Mouse (Mus musculus) forebrain, embryonic 12.5 days (tissue): ENCODE data around the gene Ube2o. TPM values are rescaled to one million over a fixed set of nuclear protein-coding genes. Genes with fewer than 3 reads are reported as not detected.
A peak's percentile ranks its signal among the peaks of the same experiment; 100 is the strongest.

Experiments
- ATAC-seq: fragments of 200-750 bp; cut with Nextera tagmentation; 2 replicates; pipeline ENCODE4 v1.8.0; 2017; ENCODE audit warnings: moderate TSS enrichment; ENCODE audit not compliant: low FRiP score
- H3K27ac ChIP-seq: fragments of 300-500 bp; sonication (generic); 2 replicates; pipeline ENCODE4 v1.5.1; 2016; ENCODE audit warnings: mild to moderate bottlenecking
- H3K27me3 ChIP-seq: fragments of 300-500 bp; sonication (generic); 2 replicates; pipeline ENCODE4 v1.6.1; 2016; ENCODE audit warnings: mild to moderate bottlenecking
- H3K36me3 ChIP-seq: fragments of 300-500 bp; sonication (generic); replicated peaks from 2 replicates; pipeline ENCODE4 v1.6.1; 2016; ENCODE audit warnings: mild to moderate bottlenecking
- H3K4me1 ChIP-seq: fragments of 300-500 bp; sonication (generic); 2 replicates; pipeline ENCODE4 v1.6.1; 2016
- H3K4me2 ChIP-seq: fragments of 300-500 bp; sonication (generic); 2 replicates; pipeline ENCODE4 v1.6.1; 2016; ENCODE audit warnings: mild to moderate bottlenecking, moderate library complexity
- H3K4me3 ChIP-seq: fragments of 300-500 bp; sonication (generic); replicated peaks from 2 replicates; pipeline ENCODE4 v1.5.1; 2016; ENCODE audit warnings: mild to moderate bottlenecking
- H3K9ac ChIP-seq: fragments of 300-500 bp; sonication (generic); 2 replicates; pipeline ENCODE4 v1.6.1; 2016; ENCODE audit warnings: mild to moderate bottlenecking
- H3K9me3 ChIP-seq: fragments of 300-500 bp; sonication (generic); 2 replicates; pipeline ENCODE4 v1.6.1; 2016
- WGBS: fragments of 180-500 bp; shearing (Covaris S2); methylation state at CpG from one replicate; pipeline ENCODE4 v1.1.7; 2016; 5-methylcytosine and 5-hydroxymethylcytosine counted together
- polyA plus RNA-seq: library from polyadenylated mRNA; unstranded; fragments of >200 nt; fragmentation: Nextera tagmentation; extraction: Ambion mirVana; gene quantifications from 2 replicates; pipeline ENCODE4 v1.2.1, GENCODE M21; 2016

Gene Ube2o
- polyA plus RNA-seq = 12.5 and 17.3 TPM in 2 replicates

DNA sequence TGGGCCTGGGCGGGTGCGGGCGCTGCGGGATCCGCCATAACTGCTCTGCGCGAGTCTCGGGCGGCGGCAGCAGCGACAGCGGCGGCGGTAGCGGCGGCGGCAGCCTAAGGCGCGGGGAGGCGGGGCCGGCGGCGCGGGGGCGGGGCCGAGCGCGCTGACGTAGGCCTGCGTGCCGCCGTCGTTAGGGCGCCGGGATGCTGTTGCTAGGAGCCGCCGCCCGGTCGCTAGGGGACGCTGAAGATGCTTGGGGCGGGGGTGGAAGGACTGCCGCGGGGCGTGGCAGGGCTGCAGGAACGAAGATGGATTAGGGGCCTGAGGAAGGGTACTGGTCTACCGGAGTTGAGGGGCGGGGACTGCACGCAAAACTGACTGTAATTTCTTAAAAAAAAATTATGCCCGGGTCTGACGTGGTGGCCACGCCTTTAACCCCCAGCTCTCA is at the start of gene Ube2o:
Gene Ube2o (minus strand): TSS at position 72 of the 439 bp plus-strand sequence.
- H3K4me1 ChIP-seq = peaks cover 33% of the 10 kb centered on the region
- H3K9ac ChIP-seq = peak within 1 kb of the TSS; percentile 93
- H3K4me2 ChIP-seq = peak within 1 kb of the TSS; percentile 82
- H3K9me3 ChIP-seq = no peaks in the 10 kb centered on the region
- no peaks in the 10 kb centered on the region for H3K36me3 ChIP-seq
- peak; percentile 91 for ATAC-seq
- WGBS = under 1% methylated on average over 48 of the region's 51 CpGs
- H3K27me3 ChIP-seq = 0 out of 2 replicates have a peak, but pooled peaks cover 4% of the 10 kb centered on the region
- H3K27ac ChIP-seq = peak within 1 kb of the TSS; percentile 91
- peak within 1 kb of the TSS; percentile 95 for H3K4me3 ChIP-seq

DNA sequence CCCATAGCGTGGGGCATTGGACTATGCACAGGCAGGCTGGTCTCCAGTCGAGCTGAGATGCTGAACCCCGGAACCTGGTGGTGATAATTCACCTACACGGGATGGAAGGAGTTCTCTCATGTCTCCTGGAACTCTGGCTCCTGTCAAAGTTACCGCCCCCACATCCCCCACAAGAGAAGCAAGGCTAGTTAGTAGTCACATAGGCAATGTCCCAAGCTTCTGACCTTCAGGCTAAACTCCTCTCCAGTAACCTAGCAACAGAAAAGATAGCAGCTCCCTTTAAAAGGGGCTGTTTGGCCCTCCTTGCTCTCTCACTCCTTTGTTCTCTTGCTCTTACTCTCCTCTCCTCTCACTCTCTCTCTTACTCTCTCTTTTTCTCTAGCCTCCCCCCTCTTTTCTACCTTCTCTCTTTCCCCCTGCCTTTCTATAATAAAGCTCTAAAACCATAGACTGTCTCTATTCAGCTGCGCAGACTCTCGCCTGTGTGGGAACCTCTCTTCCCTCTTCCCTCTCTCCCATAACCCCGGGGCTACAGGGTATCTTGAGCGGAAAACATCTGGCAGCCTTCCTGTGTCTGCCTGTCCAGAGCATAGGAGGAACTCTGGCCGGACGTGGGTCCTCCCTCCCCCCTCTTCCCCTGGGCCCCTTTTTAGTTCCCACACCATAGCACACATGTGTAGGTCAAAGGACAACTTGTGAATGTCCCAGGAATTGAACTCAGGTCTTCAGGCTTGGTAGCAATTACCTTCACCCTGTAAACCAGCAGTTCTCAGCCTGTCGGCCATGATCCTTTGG is 49.1 kb upstream of the Ube2o start:
- H3K9ac ChIP-seq = no peak overlapping the region
- no peak for ATAC-seq
- H3K9me3 ChIP-seq = no peaks in the 10 kb centered on the region
- H3K27ac ChIP-seq = no peak overlapping the region
- H3K36me3 ChIP-seq = no peaks in the 10 kb centered on the region
- 67% methylated on average over 12 of the region's 12 CpGs for WGBS
- peaks cover 2% of the 10 kb centered on the region; the same call in 1 of the 2 replicates for H3K4me1 ChIP-seq
- no peak overlapping the region for H3K4me3 ChIP-seq
- H3K4me2 ChIP-seq = no peak overlapping the region
- peaks cover 3% of the 10 kb centered on the region; the same call in 1 of the 2 replicates for H3K27me3 ChIP-seq

GRCm38 (mm10) chr11:116629472-116629871 is 48.2 kb upstream of the Ube2o start:
- Histone ChIP-seq H3K36me3 (no peaks in the 10 kb centered on the region), H3K9ac (no peak overlapping the region), H3K4me2 (no peak overlapping the region), H3K4me3 (no peak overlapping the region), H3K4me1 (peaks cover 6% of the 10 kb centered on the region), H3K27ac (no peak overlapping the region), H3K9me3 (no peaks in the 10 kb centered on the region), H3K27me3 (peaks cover 11% of the 10 kb centered on the region)
- 86% methylated on average over 6 of the region's 6 CpGs for WGBS
- no peak for ATAC-seq

- Histone ChIP-seq H3K9ac (no peak overlapping the region), H3K4me1 (peaks cover 13% of the 10 kb centered on the region), H3K27me3 (peaks cover 19% of the 10 kb centered on the region), H3K4me3 (no peak overlapping the region), H3K27ac (no peak overlapping the region), H3K9me3 (no peaks in the 10 kb centered on the region), H3K36me3 (no peaks in the 10 kb centered on the region), H3K4me2 (no peak overlapping the region)
- WGBS = 63% methylated on average over 9 of the region's 9 CpGs
- ATAC-seq = peak; percentile 61
Measured at GRCm38 (mm10) chr11:116628712-116629111, 47.5 kb upstream of the Ube2o start.

DNA sequence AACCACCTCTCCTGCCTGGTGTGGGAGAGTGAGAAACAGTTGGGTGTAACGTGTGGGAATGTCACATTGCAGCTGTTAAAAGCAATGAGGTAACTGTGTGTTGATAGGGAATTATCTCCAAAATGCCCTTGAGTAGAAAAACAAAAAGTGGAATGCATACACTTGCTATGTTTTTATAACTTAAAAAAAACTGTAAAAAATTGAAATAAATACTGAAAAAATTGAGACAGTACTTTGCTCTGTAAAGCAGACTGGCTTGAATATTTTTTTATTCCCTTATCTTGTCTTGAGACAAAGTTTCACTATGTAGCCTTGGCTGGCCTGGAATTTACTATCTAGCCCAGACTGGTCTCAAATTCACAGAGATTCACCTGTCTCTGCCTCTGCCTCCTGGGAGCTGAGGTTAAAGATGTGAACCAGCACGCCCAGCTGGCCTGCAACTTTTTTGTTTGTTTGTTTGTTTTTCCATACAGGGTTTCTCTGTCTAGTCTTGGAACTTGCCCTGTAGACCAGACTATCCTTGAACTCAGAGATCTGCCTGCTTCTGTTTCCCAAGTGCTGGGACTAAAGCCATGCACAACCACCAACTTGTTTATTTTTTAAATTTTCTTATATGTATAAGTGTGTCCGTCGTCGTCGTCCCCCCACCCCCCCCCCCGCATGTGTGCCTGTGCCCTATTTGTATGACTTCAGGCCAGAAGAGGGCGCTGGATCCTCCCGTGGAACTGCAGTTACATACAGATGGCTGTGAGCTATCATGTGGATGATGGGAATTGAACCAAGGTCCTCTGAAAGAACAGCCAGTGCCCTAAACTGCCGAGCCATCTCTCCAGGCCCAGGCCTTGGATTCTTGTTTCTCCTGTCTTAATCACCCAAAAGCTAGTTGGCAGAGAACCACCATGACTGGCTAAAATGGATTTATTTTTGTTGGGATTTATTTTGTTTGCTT is 46.1 kb upstream of the Ube2o start:
- peaks cover 33% of the 10 kb centered on the region for H3K27me3 ChIP-seq
- H3K4me2 ChIP-seq = no peak overlapping the region
- H3K9me3 ChIP-seq = no peaks in the 10 kb centered on the region
- 41% methylated on average over 10 of the region's 10 CpGs for WGBS
- H3K9ac ChIP-seq = no peak overlapping the region
- no peak for ATAC-seq
- H3K27ac ChIP-seq = no peak overlapping the region
- peaks cover 17% of the 10 kb centered on the region for H3K4me1 ChIP-seq
- H3K36me3 ChIP-seq = no peaks in the 10 kb centered on the region
- no peak overlapping the region for H3K4me3 ChIP-seq

GRCm38 (mm10) chr11:116626299-116627071 is 45.2 kb upstream of the Ube2o start, which contains the start of gene Rhbdf2:
TSS of gene Rhbdf2 (minus strand) at chr11:116627019.
- 73% methylated on average over 10 of the region's 10 CpGs for WGBS
- peaks cover 41% of the 10 kb centered on the region for H3K27me3 ChIP-seq
- H3K36me3 ChIP-seq = no peaks in the 10 kb centered on the region
- ATAC-seq = no peak
- H3K27ac ChIP-seq = no peak within 1 kb of the TSS
- no peak within 1 kb of the TSS for H3K4me2 ChIP-seq
- H3K4me1 ChIP-seq = peaks cover 17% of the 10 kb centered on the region
- H3K4me3 ChIP-seq = no peak within 1 kb of the TSS
- no peak within 1 kb of the TSS for H3K9ac ChIP-seq
- no peaks in the 10 kb centered on the region for H3K9me3 ChIP-seq

GRCm38 (mm10) chr11:116625081-116626000 is 44.1 kb upstream of the Ube2o start:
- no peak overlapping the region for H3K4me3 ChIP-seq
- 76% methylated on average over 17 of the region's 17 CpGs for WGBS
- no peaks in the 10 kb centered on the region for H3K9me3 ChIP-seq
- H3K36me3 ChIP-seq = no peaks in the 10 kb centered on the region
- H3K4me1 ChIP-seq = peaks cover 23% of the 10 kb centered on the region
- no peak overlapping the region for H3K27ac ChIP-seq
- H3K9ac ChIP-seq = no peak overlapping the region
- ATAC-seq = no peak
- H3K4me2 ChIP-seq = no peak overlapping the region
- peaks cover 45% of the 10 kb centered on the region for H3K27me3 ChIP-seq

DNA sequence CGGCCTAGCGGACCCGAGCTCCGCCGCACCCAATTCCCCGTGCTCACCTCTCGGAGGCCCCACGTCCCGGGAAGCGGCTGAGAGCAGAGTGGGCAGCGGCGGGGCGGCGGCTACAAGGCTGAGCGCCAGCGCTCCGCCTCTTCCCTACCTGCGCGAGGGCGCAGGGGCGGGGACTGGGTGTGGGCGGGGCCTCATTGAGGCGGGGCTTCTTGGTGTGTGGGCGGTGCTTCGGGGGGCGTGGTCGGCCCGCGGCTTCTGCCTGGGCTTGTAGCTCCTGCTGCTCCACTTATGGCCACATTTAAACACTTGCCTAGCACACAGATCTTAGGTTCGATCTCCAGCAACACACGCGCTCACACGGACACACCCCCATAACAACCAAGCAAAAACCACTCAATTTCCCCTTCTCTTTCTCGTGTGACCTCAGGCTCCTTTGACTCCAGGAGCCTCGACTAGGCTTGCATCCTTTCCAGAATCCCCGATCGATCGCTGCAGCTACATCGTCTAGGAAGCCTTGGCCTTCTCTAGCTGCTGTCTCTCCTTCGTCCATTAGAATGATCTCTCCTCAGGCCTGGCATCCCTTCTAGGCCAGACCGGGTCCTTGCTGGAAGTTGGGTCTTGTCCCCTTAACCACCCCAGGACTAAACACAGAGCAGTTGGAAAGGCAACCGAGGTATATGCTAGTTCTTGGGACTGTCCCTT is 43.0 kb upstream of the Ube2o start:
- H3K4me1 ChIP-seq = peaks cover 27% of the 10 kb centered on the region
- H3K4me2 ChIP-seq = peak overlapping the region; percentile 66
- peak overlapping the region; percentile 38 for H3K9ac ChIP-seq
- H3K36me3 ChIP-seq = no peaks in the 10 kb centered on the region
- no peaks in the 10 kb centered on the region for H3K9me3 ChIP-seq
- no peak overlapping the region for H3K27ac ChIP-seq
- WGBS = 12% methylated on average over 42 of the region's 42 CpGs
- peaks cover 45% of the 10 kb centered on the region for H3K27me3 ChIP-seq
- peak; percentile 43; the same call in 1 of the 2 replicates for ATAC-seq
- peak overlapping the region; percentile 57 for H3K4me3 ChIP-seq

DNA sequence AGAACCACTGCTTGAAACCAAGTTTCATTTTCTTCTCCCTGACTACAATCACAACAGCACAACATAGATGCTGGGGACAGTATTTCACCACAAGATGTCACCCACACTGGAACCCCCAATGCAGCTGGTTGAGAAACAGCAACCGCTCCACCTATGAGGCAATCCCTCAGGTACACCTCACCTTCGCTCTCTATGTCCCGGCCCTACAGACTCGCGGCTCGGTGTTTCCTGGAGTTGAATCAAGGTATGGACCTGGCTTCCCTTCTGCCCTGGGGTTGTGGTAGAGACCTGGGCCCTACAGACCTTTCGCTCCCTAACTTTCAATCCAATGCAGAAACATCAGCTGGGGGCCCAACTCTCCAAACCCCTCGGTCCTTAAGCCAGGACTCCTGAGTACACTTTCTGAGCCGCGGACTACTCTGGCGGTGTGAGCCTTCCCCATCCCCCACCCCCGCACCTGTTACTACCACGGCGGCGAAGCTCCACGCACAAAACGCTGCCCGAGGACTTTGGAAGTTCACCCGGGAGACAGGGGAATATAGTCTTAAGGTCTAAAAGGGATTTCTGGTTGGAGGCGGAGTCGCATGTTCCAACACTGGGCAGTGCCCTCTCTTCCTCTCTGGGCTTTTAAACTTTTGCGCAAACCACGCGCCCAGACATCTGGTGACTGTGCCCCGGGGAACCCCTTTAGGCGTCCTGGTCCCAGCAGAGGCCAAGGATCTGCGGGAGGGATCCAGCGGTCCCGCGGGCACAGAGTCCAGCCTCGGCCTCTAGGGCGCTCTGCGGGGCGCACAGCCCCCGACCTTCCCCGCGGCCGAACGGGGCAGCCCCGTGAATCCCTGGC is 42.3 kb upstream of the Ube2o start:
- Histone ChIP-seq H3K36me3 (no peaks in the 10 kb centered on the region), H3K4me3 (peak overlapping the region; percentile 57), H3K4me2 (peak overlapping the region; percentile 66), H3K27me3 (peaks cover 45% of the 10 kb centered on the region), H3K9ac (peak overlapping the region; percentile 38), H3K9me3 (no peaks in the 10 kb centered on the region), H3K4me1 (peaks cover 27% of the 10 kb centered on the region), H3K27ac (no peak overlapping the region)
- ATAC-seq = peak; percentile 40; the same call in 1 of the 2 replicates
- 6% methylated on average over 40 of the region's 40 CpGs for WGBS

- WGBS = 74% methylated on average over 6 of the region's 6 CpGs
- Histone ChIP-seq H3K27ac (no peak overlapping the region), H3K4me3 (no peak overlapping the region), H3K9ac (no peak overlapping the region), H3K36me3 (no peaks in the 10 kb centered on the region), H3K4me1 (peaks cover 27% of the 10 kb centered on the region), H3K4me2 (no peak overlapping the region), H3K9me3 (no peaks in the 10 kb centered on the region), H3K27me3 (peaks cover 45% of the 10 kb centered on the region)
- ATAC-seq = no peak
Measured at GRCm38 (mm10) chr11:116621258-116621704, 40.0 kb upstream of the Ube2o start.
